Mouse (Mus musculus) neutrophil, adult 5-6 weeks (primary cell): Measurements from ENCODE around the gene Ipo9. TPM values are rescaled to one million over a fixed set of nuclear protein-coding genes. Genes with fewer than 3 reads are reported as not detected.
A peak's percentile ranks its signal among the peaks of the same experiment; 100 is the strongest.
"Not testable (repeated sequence)": the region's sequence is repeated elsewhere in the genome, so short reads cannot be mapped to it uniquely, and the experiment has no call there.

Experiments used
- ATAC-seq: fragments of 151-379, 151-347 bp; 2 replicates; pipeline ENCODE4 v1.8.0; 2017; ENCODE audit warnings: mild to moderate bottlenecking, moderate TSS enrichment; ENCODE audit not compliant: insufficient number of reproducible peaks, poor library complexity, low FRiP score, severe bottlenecking; ENCODE audit errors: extremely low read depth
- total RNA-seq: library from RNA; stranded (forward); fragments of 200-1000 nt; gene quantifications from 2 replicates; pipeline ENCODE4 v1.2.3, GENCODE M21; 2017

Gene Ipo9
- total RNA-seq, 1 experiment from 2014 or later = 42.1 TPM

DNA sequence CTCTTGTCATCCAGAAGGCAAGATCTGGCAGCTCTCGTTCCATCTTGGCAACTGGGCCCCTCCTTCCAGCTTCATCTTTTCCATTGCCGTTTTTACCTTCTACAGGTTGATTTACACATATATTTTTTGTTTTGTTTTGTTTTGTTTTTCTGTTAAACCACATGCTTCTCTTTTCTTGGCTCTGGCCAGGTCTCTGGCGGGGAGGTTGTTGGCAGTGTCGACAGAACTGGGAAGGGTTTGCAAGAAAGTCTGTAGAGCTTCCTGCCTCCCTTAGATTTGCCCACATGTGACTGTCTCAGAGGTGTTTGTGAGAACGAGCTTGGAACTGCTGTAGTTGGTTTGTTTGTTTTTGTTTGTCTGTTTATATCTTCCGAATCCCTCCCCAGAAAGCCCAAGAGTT is 10.7 kb upstream of the Ipo9 start:
- ATAC-seq = no peak

DNA sequence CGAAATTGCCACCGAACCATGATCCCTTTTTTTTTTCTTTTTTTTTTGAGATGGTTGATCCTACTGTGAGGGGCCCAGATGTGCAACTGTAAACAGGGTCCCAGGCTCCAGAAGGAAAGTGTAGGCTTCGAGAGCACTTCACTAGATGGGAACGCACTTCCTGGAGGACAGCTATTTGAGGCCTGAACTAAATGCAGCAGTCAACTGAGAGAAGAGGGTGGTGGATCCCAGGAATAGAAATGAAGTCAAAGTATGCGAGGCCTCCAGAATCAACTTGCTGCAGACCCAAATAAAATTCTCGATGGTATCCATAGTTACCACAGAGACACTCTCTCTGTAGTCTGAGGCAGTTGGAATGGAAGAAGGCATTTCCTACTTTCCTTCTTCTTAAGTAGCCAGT is 8.5 kb upstream of the Ipo9 start:
- no peak for ATAC-seq

DNA sequence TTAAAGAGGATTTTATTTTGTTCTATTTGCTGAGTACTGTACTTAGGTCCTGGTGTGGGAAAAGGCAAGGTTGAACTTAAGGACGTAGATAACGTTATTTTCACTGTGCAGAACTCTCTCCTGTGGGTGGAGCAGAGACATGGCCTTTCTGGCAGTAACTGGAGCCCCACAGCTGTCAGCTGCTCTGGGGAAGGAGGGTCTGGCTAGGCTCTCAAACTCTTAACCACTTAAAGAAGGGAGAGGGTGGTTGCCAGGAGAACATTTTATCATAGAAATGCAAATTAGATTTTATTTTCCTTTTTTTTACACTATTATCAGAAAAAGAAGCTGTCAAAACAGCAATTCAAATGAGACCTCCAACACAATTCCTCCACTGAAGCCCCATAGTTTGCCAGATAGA is 5.5 kb upstream of the Ipo9 start:
- ATAC-seq = no peak

DNA sequence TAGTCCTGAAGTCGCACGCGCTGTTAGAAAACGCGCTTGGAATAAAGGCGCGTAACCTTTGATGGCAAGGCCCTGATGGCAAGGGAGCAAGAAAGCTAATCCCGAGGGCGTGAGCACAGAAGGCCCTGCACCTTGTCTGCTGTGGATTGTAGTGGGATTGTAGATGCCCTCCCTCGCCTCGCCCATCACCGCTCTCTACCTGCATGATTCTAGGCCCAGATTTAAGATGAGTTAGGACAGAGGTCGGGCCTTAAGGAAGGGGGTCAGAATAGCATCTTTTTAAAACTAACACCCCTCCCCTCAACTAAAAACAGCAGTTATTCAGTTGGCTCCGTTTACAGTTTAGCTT is 344 bp upstream of the Ipo9 start:
- peak; percentile 11; the same call in 1 of the 2 replicates for ATAC-seq

DNA sequence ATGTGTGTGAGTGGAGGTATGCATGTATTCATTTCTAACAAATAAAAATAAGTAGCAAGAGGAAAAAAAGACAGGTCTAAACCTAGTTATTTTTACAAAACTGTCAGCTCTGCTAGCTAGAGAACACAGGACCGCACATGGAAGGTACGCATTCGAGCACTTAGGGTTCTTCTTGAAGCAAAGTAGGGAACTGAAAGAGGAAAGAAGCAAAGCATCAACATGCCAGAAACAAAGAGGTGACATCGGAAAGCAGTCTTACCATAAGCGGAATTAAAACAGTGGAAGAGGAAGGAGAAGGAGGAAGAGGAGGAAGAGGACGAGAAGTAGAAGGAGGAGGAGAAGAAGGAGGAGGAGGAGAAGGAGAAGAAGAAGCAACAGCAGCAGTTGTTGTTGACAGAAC is 2.9 kb downstream of the Ipo9 start:
- ATAC-seq = no peak

DNA sequence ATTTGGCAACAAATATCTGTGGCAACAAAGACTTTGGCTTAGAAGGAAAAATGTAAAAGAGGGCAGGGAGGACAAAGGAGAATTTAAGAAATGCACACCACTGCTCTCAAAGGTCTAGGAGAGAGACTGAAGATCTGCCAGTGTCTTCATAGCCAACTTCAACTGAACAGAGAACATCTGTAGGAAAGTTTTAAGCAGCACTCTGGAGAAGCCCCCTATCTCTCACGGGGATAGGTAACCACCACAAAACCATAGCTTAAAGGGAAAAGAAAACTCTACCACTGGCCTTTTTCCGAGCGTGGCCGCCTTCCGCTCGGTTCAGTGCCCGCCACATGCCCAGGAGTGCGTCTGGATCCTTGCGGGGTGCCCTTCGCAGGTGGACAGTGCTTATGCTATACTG is 3.7 kb downstream of the Ipo9 start:
- ATAC-seq = no peak

DNA sequence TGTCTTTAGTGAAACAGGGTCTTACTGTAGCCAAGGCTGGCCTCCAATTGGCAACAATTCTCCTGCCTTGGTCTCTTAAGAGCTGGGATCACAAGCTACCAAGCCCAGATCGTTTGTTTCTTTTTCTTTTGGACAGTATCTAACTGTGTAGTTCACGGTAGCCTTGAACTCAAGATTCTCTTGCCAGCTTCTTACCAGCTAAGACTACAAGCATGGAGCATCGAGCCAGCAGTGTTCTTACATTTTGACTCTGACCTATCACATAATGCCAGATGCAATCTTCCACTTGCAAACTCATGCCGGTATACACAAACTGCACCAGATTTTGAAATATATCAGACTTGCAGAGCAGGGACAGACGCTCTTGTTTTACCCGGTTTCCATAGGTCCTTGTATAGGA is 7.5 kb downstream of the Ipo9 start:
- no peak for ATAC-seq

DNA sequence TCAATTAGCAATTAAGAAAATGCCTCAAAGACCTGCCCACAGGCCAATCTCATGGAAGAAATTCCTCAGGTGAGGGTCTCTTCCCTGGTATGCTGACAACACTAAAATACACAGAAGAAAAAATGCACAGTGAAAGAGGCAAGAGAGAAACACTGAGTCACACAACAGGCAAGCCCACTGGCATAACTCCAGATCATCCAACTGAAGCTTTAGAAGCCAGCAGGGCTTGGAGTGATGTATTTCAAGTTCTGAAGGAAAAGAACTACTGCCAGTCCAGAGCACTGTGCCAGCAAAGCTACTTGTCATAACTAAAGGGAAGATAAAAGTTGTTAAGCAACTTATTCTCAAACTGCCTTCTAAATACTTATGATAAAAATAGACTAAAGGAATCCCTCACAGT is 16.3 kb downstream of the Ipo9 start:
- no peak for ATAC-seq

DNA sequence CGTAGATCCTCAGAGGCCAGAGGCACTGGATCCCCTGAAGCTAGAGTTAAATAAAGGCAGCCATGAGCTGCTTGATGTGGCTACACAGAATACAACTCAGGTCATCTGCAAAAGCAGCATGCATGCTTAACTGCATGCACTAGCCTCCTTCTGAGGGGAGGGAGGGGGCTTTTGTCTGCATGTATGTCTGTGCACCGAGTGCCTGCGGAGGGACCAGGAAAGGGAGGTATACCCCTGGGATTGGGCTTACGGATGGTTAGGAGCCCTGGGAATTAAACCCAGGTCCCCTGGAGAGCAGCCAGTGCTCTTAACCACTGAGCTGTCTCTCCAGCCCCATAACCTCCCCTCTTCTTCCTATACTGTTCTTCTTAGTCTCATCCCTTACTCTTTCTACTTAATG is 18.2 kb downstream of the Ipo9 start:
- no peak for ATAC-seq

DNA sequence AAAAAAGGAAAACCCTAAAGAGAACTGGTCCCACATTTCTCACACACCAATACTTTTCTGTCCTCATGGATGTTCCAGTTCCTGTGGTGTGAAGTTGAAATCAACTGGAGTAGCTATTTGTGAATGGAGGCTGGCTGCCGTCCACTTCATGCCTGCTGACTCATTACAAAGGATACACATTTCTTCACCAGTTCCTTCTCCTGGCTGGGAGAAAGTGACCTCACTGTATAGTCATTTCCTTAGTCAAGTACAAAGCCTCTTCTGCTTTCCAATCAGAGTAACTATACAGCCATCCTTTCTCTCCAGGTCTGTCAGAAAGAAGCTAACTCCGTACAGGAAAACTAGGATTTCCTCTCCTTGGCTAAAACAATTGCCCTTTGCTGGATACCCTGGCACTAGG is 19.3 kb downstream of the Ipo9 start:
- ATAC-seq = peak; percentile 84

DNA sequence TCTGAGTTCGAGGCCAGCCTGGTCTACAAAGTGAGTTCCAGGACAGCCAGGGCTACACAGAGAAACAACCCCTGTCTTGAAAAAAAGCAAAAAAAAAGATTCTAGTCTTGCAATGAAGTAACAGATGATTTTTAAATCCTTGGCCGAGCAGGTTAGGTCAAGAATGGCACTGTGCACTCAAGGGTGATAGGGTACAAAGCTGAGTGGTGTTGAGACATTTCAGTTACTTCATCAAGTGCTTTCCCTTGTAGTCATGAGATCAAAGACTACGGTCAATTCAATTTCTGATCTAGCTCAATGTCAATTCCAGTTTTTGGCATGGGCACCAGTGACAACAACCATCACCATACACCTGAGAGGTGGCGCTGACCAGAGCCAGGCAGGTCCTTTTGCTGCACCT is 21.3 kb downstream of the Ipo9 start:
- ATAC-seq = no peak

DNA sequence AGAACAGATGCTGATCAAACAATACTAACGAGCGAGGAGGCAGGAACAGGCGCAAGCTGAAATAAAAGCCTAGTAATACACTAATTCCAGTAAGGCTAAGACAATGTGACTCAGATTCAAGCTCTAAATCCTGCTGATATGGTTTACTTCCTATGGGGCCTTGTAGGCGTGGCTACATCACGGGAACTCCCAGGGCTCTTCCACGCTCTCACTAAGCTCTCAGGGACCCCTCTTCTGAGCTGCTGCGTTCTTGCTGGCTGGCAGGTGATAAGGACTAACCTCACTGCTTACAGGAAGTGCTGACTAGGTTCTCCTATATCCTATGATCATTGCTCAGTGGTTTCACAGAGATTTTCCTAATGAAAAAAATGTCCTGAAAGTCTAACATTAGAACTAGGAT is 24.9 kb downstream of the Ipo9 start:
- ATAC-seq = no peak

DNA sequence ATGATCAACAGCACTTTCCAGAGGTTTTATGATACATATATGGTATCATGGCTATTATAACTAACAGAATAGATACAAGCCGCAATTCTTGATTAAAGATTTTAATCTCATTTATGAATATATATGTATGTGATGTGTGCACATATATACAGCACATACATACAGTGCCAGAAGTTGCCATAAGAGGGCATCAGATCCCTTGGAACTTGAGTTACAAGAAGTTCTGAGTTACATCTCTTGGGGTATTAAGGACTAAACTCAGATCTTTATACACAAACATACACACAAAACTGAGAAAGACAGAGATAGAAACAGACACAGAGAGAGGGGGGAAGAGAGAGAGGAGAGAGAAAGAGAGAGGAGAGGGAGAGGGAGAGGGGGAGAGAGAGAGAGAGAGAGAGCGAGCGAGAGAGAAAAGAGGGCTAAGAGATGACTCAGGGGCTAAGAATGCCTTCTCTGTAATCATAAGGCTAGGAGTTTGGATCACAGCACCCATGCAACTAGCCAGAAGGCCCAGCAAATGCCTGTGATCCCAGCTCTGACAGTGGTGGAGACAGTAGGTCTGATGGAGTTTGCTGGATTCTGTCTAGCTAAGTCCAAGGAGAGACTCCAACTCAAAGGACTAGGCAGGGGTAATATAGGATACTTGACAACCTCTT is 28.7 kb downstream of the Ipo9 start:
- ATAC-seq = no peak

DNA sequence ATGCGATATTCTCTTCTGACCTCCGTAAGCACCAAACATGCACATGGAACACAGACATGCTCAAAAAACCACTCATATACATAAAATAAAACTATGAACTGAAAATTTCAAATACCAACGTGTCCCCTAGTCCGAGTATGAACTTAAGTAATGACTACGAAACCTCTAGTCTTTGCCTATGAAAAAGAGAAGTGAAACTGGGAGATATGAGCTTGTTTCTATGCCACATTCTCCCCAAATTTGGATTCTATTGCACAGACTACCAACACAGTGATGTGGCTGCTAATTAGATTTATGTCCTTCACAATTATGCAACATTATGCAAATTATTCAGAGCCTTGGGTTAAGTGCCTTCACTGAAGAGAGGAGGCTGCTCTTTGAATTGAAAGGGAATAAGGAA is 30.8 kb downstream of the Ipo9 start:
- no peak for ATAC-seq

DNA sequence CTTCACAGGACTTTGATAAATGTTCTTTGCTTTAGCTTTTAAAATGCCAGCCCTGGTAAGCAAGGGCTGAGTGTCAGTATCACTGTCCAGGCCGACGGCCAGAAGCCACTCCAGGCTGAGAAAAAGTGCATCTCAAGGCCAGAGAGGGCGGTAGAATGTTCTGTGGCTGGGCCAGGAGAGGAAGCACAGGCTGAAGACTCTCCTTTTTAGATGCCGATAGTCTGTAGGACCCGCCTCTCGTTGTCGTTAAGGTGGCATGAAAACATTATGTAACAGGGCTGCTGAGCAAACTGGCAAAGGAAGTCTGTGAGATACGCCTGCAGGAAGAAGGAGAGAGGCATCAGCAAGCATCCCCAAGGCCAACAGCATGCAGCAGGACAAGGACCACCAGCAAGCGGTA is 45.1 kb downstream of the Ipo9 start:
- no peak for ATAC-seq

DNA sequence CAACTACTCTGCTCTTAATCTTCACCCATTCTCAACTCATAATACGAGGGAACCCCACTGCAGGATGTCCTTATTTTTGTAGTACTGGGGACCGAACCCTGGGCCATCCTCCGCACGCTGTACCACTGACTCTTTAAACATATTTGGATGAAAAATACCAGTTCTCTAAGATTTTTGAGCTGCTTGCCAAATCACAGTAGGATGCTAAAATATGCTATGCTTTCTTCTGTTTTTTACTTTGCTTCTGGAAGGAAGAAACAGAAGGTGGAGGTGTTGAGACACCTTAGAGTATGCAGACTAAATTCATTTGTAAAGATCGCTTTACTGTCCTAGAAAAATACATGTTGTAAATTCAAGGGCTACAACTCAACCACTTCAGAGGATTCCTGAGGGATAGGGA is 46.1 kb downstream of the Ipo9 start:
- no peak for ATAC-seq

DNA sequence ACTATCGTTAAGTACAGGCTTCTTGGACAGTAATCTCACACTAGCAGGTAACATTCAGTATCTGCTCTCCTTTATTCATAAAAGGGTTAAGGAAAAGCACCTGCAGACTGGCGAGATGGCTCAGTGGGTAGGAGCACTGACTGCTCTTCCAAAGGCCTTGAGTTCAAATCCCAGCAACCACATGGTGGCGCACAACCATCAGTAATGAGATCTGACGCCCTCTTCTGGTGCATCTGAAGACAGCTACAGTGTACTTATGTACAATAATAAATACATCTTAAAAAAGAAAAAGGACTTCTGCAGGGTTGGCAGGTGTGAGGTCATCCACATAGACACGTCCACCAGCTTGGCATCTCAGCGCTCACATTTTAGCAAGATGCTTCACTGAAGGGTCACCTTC is 48.7 kb downstream of the Ipo9 start:
- ATAC-seq = not testable (repeated sequence)

DNA sequence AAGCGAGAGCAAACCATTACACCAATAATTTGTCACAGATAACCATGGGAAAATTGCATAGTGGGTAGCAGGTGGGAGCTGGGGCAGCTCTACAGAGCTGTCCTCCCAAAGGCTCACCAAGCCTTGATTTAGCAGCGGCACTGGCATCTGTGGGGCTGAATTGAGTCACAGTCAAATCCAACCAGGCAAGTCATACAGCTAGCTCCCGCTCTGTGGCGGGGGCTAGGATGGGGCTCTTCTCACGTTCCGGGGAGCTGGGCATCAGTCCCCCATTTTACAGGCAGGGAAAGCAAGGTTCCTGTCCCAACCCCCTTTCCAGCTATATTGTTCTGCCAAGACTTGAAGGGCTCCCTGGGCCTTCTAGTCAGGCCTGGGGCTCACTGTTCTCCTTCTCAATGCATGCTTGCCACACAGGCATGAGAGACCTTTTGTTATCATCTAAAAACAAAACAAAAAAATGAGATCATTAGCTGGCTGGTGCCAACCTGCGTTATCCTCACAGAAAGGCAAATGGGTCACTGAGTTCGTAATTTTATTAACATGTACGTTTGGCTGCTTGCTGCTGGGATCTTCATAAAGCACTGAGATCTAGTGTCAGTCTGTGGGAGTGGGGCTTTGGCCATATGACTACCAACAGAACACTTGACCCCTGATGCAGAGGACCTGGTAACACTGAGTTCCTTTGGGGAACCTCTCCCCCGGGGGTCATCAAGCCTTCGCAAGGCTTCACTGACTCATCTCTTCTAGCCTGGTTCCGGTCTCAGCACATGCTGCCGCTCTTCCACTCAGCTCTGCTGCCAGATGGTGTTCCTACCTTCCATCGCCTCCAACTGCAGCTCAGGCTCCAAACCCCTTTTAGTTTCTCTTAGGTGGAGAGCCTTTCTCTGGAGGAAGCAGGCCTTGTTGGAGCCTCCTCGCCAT is 50.0 kb downstream of the Ipo9 start:
- ATAC-seq = no peak

DNA sequence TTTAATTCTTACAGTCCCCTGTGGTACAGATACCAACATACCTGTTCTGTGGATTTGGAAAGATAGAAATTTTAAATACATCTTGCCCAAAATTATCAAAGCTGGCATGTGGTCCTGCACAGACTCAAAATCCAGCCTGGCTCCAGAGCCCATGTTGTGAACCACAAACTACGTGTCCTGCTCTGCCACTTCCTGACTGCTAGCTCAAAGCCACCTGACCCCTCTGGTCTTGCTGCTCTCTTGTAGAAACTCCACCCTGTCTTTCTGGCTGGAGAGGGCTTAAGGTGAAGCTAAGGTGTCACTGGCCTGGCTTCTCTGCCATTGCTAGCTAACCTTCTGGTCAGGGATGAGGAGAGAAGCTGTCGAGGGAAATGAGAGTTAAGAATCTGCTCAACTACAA is 51.3 kb downstream of the Ipo9 start:
- no peak for ATAC-seq

DNA sequence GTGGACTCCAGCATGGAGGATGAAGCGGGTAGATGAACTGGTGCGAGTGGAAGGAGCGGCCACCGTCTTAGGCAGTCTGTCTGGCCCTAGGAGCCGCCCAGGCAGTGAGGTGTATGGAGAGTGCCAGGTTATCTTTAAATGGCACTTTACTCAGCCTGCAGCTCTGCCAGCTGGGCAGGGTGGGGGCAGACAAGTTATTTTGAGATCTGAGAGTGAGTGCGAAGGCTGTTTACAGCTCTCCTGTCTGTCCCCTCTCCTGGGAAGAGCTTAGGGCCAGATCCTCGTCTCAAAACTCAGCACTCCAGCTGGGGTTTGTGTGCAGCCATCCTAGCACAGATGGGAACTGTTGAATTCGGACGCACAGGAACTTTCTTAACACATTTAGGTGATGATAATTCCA is 51.7 kb downstream of the Ipo9 start:
- ATAC-seq = no peak
